Mouse (Mus musculus): ENCODE measurements around the gene Rusc1.
A peak's percentile ranks its signal among the peaks of the same experiment; 100 is the strongest.

Gene Rusc1

DNA sequence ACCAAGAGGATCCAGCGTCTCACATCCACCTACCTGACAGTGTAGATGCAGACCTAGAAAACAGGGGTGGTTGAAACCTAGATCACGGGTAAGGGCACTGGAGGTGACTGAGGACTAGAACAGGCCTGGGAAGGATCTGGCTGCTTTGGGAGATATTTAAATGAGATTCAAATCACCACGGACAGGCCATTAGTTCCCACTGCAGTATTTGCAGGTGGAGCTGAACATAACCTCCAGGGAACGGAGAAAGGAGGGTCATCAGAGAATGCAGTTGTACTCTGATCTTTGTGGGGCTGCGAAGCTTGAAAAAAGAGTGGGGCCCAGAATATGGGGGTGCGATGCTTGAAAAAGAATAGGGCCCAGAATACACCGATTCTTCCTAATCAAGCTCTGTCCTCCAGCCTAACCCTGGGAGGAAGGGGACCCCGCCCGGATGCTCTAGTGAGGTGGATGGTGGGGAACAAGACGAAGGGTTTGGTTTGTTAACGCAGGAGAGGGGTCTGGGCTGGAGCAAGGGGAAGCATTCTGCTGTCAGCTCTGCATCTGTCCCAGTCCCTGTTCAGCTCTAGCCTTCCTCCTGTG lies 511 bp downstream of the Rusc1 start:
- peak; percentile 30 for DNase-seq (ENCODE audit: low read depth, low spot score)

DNA sequence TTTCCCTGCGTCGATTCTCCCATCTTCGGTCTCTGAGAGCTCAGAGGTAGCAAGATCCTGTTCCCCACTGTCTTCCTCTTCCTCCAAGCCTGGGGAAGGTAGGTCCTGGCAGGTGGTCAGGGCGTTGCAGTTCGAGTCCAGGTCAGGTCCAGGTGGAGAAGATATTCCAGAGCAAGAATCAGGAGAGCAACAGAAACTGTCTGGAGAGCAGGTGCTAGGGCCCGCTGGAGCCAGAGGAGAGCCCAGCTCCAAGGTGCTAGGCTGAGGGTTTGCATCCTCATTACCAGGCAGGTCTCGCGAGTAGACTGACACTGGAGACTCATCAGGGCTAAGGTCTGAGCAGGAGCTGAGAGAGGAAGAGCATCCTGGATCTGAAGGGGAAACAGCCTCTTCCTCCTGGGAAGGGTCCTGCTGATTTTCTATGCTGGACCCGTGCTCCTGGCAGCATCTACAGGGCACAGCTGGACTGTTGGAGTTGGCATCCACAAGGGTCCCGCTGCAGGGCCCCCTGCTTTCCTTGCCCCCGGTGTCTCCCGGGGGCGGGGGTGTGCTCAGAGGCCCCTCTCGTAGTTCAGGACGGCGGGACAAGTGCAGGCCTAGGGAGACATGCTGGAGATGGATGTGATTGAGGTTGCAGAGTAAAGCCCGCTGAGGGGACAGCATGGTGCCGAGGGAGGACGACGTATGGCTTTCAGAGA lies 1.2 kb downstream of the Rusc1 start:
- DNase-seq (ENCODE audit: low read depth, low spot score): peak; percentile 32

DNA sequence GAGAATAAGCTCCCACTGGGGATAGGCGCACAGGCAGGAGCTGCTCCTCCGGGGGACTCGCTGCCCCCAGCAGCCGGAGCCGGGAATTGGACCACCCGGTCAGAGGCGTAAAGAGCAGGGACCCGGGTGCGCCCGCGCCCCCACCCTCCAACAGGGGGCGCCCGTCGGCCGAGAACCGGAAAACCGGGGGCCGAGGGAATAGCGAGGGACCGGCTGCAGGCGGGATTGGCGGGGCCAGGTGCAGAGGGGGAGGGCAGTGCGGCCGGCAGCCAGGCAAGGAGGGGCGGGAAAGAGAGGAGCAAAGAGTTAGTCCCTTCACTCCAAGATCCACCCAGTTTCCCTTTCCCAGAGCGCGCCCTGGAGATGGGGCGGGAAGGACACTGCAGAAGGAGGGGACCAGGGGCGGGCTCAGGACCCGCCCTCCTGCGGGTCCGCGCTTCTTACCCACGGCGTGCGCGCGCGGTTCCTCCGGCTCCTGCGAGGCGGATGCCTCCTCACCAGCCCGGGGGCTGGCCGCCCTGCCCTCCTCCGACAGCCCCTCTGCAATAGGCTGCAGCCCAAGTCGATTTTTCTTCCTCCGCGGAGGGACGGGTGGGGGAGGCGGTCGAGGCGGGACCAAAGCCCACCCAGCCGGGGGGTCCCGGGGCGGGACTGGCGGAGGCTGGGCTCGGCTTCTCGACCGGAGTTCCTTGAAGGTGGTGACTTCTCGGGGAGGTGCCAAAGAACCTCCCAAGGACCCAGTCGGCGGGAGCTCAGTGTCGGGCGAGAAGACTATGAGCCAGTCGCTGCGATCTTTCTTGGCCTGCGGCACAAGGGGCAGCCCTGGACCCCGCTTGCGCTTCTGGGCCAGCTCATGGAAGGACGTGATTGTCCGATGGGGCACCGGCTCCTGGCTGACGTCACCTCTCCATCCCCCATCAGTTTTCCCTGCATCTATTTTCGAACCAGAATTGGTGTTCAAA lies 2.1 kb downstream of the Rusc1 start:
- peak; percentile 89 for DNase-seq (ENCODE audit: low read depth, low spot score)

DNA sequence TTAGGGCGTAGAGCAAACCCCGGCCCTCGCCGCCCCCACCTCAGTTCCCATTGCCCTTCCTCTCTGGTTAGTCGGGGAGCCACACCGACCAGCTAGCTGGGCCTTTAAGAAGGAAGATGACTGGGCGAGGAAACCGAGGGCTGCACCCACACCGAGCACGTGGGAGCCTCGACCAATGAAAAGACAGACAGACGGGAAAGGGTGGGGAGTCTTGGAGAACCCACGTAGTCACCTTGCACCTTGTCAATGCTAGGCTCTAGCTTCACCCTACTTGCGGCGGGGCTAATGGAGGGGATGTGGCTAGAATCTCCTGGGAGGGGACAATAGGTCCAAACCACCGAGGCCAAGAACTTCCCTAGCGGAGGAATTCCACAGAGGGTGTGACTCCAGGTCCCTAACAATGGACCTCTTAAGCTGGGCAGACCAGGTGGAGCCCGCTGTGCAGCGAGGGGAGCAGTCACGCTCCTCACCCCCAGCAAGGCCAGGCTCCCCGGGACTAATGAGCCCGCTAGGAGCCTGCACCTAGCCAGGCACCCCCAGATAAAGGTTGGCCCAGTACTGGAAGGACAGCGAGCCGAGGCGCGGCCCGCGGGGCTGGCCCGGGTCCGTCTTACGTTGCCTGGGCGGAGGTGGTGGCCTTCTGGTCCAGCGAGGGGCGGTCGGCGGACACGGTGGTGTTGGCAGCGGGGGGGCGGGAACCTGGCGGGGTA lies 3.1 kb downstream of the Rusc1 start:
- peak; percentile 94 for DNase-seq (ENCODE audit: low read depth, low spot score)

- no peak for DNase-seq (ENCODE audit: low read depth, low spot score)
Measured at GRCm38 (mm10) chr3:89088974-89089373, 4.1 kb downstream of the Rusc1 start.

DNA sequence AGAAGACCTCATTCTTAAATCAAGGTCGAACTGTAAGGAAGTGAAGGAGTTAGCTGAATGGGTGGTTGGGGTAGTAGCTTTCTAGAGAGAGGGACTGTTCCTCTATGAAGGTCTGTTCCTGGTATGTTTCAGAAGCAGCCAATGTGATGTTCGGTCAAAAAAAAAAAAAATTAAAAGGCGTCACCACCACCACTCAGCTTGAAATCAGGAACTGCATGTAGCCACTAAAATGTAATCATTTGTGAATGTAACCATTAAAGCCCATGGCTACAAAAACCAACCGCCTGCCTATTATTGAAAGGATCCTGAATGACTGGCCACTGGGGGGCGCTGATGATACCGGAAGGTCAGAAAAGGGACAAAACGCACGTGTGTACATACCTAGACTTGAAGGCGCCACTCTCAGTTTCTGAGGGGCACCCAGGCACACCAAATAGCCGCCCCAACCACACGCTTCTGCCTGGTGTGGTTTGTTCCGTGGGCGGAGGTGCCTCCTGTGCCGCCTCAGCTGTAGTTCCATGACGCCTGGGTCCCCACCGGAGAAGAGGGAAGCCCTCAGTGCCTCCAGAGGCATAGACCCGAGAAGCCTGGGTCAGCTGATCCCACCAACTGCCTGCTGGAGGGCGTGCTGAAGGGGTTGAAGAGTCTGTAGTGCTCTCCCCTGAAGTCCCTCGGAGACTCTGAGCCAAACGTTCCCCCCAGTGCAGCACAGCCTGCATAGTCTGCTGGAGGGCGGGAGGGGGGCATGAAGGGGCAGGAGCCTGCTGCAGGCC lies 5.6 kb downstream of the Rusc1 start:
- DNase-seq (ENCODE audit: low read depth, low spot score): peak; percentile 92

DNA sequence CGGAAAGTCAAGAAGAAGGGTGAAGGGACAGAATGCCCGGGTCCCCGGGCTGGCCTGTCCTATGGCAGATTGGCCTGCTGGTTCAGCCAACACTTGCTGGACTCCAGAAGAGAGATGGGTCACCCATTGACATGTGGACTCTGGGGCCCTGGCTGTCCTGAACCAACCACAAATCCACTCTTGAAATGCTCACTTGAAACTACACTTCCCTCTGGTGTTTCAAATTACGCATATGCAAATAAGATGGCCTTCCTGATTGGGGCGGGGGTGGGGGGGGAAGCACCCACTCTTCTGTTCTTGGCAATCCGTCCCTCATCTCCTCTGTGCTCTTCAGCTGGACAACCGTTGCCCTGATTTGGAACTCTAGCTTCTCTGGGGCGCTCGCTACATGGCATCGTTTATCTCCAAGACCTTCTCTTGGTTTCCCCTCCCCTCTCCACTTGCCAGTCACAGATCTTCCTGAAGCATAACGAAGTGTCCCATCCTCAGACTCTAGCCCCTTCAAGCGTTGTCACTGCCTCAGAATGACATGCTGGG lies 8.4 kb downstream of the Rusc1 start:
- peak; percentile 60 for DNase-seq (ENCODE audit: low read depth, low spot score)

DNA sequence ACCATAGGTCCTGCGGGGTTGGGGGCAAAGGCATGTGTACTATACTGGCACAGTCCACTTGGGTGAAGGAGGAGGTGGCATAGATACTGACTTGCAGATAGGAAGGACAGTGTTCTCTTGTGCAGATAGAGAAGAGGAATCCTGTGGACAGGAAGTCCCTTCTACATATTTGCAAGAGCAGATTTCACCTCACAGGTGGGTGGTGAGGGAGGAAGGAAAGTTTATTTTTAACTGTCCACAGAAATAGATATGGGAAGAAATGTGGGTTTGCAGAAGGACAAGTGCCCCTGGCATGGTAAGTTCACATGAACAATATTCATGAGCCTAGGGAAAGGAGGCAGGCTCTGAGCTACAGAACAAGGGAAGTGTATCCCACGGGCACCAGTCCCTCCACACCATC lies 9.0 kb downstream of the Rusc1 start:
- DNase-seq (ENCODE audit: low read depth, low spot score): peak; percentile 33

GRCm38 (mm10) chr3:89082287-89082686 lies 10.8 kb downstream of the Rusc1 start:
- peak; percentile 26 for DNase-seq (ENCODE audit: low read depth, low spot score)

DNA sequence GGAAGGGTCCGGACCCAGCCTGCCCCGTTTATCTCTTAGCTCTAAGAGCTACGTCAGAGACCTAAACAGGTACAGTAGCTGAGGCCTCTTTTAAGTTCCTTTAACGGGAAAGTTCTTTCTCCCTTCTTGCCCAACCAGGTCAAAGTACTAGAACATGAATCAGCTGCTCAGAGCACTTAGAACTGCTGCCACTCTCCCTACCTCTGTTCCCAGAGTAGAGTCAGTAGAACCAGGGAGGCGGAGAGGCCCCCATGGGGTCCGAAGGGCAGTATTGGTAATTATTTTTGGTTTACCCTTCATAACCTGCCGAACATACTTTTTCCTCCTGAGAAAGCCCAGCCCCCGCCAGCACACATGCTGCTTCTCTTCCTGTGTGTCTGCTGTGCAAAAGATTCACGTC lies 15.7 kb downstream of the Rusc1 start:
- no peak for DNase-seq (ENCODE audit: low read depth, low spot score)

- no peak for DNase-seq (ENCODE audit: low read depth, low spot score)
Measured at GRCm38 (mm10) chr3:89067265-89067664, 25.8 kb downstream of the Rusc1 start.

- no peak for DNase-seq (ENCODE audit: low read depth, low spot score)
Measured at GRCm38 (mm10) chr3:89061696-89062095, 31.4 kb downstream of the Rusc1 start.

GRCm38 (mm10) chr3:89058783-89059182 lies 34.3 kb downstream of the Rusc1 start:
- DNase-seq (ENCODE audit: low read depth, low spot score): peak; percentile 52

GRCm38 (mm10) chr3:89058361-89058760 lies 34.8 kb downstream of the Rusc1 start:
- no peak for DNase-seq (ENCODE audit: low read depth, low spot score)

DNA sequence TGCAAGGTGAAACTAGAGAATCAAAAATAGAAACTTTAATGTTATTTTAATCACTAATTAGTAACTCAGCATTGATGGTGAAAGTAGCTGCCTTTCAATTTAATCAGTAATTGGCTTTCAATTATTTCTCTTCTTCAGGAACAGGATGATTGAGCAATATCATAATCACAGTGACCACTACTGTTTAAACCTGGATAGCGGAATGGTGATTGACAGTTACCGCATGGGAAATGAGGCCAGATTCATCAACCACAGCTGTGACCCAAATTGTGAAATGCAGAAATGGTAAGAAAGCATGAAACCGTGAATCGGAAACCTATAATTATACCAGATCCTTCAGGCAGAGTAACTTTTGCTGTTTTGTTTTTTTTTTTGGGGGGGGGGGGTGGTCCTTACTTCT lies 49.8 kb downstream of the Rusc1 start:
- no peak for DNase-seq (ENCODE audit: low read depth, low spot score)
